Mouse (Mus musculus) intestine, embryonic 16.5 days (tissue): ENCODE results near the gene Cfap126. TPM values are rescaled to one million over a fixed set of nuclear protein-coding genes. Genes with fewer than 3 reads are reported as not detected.
"Not testable (repeated sequence)": the region's sequence is repeated elsewhere in the genome, so short reads cannot be mapped to it uniquely, and the experiment has no call there.

Source experiments
- ATAC-seq: fragments of 200-750 bp; cut with Nextera tagmentation; 2 replicates; pipeline ENCODE4 v1.8.0; 2017; ENCODE audit warnings: moderate TSS enrichment, moderate library complexity
- H3K27ac ChIP-seq: fragments of 300-500 bp; sonication (generic); 2 replicates; pipeline ENCODE4 v1.5.1; 2014; ENCODE audit warnings: mild to moderate bottlenecking, low read length
- H3K27me3 ChIP-seq: fragments of 300-500 bp; sonication (generic); replicated peaks from 2 replicates; pipeline ENCODE4 v1.6.1; 2014; ENCODE audit warnings: low read length, control low read depth, mixed read lengths; ENCODE audit not compliant: control insufficient read depth, insufficient read depth
- H3K36me3 ChIP-seq: fragments of 300-500 bp; sonication (generic); 2 replicates; pipeline ENCODE4 v1.6.1; 2014; ENCODE audit warnings: low read length, control low read depth; ENCODE audit not compliant: control insufficient read depth, insufficient read depth
- H3K4me1 ChIP-seq: fragments of 300-500 bp; sonication (generic); 2 replicates; pipeline ENCODE4 v1.6.1; 2014; ENCODE audit warnings: low read length, control low read depth, mixed read lengths; ENCODE audit not compliant: control insufficient read depth, insufficient read depth
- H3K4me2 ChIP-seq: fragments of 300-500 bp; sonication (generic); 2 replicates; pipeline ENCODE4 v1.6.1; 2014; ENCODE audit warnings: low read depth, low read length, control low read depth
- H3K4me3 ChIP-seq: fragments of 300-500 bp; sonication (generic); 2 replicates; pipeline ENCODE4 v1.5.1; 2014; ENCODE audit warnings: mild to moderate bottlenecking, low read length
- H3K9ac ChIP-seq: fragments of 300-500 bp; sonication (generic); 2 replicates; pipeline ENCODE4 v1.6.1; 2014; ENCODE audit warnings: low read depth, low read length
- H3K9me3 ChIP-seq: fragments of 300-500 bp; sonication (generic); 2 replicates; pipeline ENCODE4 v1.6.1; 2016; ENCODE audit warnings: low read length, control low read depth; ENCODE audit not compliant: control insufficient read depth
- WGBS: fragments of 180-500 bp; shearing (Covaris S2); extraction: QIAGEN DNeasy Blood & Tissue Kit; methylation state at CpG from one replicate; pipeline ENCODE4 v1.1.7; 2014; 5-methylcytosine and 5-hydroxymethylcytosine counted together
- polyA plus RNA-seq: library from polyadenylated mRNA; unstranded; fragments of >200 nt; fragmentation: Nextera tagmentation; extraction: Ambion mirVana; gene quantifications from 2 replicates; pipeline ENCODE4 v1.2.1, GENCODE M21; 2015

The Cfap126 gene
- polyA plus RNA-seq, 1 experiment from 2014 or later: 1.6 TPM

DNA sequence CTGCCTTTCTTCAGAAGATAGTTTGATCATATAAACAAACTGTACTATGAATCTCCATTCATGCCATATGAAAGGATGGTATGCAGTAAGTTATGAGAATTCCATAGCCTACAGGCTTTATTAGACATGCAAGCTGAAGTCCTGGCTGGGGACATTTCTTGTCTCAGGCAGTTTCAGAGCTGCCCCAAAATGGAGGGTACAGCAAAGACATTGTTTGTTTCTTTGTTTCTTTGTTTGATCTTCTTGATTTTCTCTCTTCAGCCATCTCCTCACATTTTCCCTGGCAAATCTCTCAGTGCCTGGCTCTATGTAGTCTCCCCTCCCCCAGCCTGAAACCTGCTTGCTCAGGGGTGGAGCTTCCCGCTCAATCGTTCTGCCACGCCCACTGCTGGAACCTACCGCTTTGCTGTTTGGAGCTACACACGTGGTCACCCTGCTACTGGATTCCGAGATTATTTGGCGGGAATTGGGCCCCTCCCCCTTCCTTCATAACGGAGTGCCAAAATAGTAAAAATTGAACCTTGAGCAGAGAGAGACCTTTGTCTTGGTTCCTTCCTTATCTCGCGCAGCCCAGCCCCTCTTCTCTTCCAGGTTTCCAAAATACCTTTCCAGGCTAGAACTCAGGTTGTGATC, 25.4 kb upstream of the Cfap126 start:
- WGBS: 3% methylated on average over 10 of the region's 10 CpGs
- not testable (repeated sequence) for H3K27me3 ChIP-seq, H3K4me1 ChIP-seq, H3K27ac ChIP-seq, H3K4me3 ChIP-seq, H3K9ac ChIP-seq, H3K9me3 ChIP-seq, ATAC-seq, H3K36me3 ChIP-seq
- H3K4me2 ChIP-seq: peak overlapping the region; percentile 20; the same call in 1 of the 2 replicates

DNA sequence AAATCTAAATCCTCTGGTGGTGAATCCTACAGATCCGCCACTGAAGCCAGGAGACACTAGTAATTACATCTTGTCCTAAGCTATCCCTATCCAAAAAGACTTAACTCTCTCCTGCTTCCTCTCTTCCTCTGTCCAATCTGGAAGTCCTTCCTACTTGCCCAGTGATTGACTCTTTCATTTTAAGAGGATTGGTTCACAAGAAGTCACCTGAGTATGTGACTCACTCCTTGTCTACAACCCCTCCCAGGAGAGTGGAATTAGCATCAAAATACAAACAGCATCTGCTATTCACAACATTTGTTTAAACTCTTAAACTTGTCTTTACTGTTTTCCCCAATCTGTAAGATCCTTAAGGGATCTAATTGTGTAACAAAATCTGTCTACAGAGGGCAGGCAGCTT, 23.8 kb upstream of the Cfap126 start:
- Histone ChIP-seq H3K4me2 (no peak overlapping the region), H3K27ac (no peak overlapping the region), H3K36me3 (no peaks in the 10 kb centered on the region), H3K27me3 (peaks cover 4% of the 10 kb centered on the region; the same call in 1 of the 2 replicates), H3K9ac (no peak overlapping the region), H3K9me3 (no peaks in the 10 kb centered on the region), H3K4me3 (no peak overlapping the region), H3K4me1 (no peaks in the 10 kb centered on the region)
- no peak for ATAC-seq
- WGBS: 80% methylated on average over 1 of the region's 1 CpGs

DNA sequence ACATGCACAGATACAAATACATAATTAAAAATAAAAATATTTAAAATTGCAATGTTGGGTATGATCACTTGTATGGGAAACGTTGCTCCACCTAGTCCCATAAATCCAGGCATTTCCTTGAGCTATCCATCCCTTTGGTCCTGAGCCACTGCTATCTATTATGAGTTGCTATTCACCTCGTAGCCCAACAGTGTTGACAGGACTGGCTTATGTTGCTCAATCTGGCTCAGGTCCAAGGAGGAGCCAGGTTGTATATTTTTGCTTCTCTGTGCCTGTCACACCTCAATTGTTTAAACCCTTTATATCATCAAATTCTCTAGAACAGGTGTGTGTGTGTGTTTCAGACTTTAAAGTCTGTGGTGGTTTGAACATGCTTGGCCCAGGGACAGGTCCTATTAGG, 23.0 kb upstream of the Cfap126 start:
- WGBS: 54% methylated on average over 2 of the region's 2 CpGs

DNA sequence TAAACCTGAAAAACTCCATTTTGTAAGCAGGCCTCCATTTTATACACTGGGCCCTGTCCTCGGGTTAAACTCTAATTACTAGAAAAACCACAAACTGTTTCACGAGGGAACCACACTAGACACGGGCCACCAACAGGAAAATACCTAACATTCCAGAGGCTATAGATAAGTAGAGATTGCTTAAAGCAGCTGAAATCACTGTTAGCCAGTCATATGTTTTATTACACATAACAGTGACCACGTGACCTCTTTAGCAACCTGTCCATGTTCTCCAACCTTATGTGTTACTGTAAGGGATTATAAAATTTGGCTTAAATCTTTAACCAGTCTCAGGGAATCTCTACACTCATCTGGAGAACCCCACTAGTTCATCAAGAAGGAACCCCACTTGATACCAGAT, 19.3 kb upstream of the Cfap126 start:
- WGBS: 52% methylated on average over 4 of the region's 4 CpGs
- H3K9ac ChIP-seq: no peak overlapping the region

More for the DNA sequence above, 23.0 kb upstream of the Cfap126 start:
- H3K27me3 ChIP-seq: peaks cover 4% of the 10 kb centered on the region; the same call in 1 of the 2 replicates
- H3K4me1 ChIP-seq: no peaks in the 10 kb centered on the region
- no peaks in the 10 kb centered on the region for H3K36me3 ChIP-seq
- no peak overlapping the region for H3K9ac ChIP-seq
- H3K4me2 ChIP-seq: no peak overlapping the region
- no peaks in the 10 kb centered on the region for H3K9me3 ChIP-seq
- no peak overlapping the region for H3K27ac ChIP-seq
- ATAC-seq: no peak
- no peak overlapping the region for H3K4me3 ChIP-seq

DNA sequence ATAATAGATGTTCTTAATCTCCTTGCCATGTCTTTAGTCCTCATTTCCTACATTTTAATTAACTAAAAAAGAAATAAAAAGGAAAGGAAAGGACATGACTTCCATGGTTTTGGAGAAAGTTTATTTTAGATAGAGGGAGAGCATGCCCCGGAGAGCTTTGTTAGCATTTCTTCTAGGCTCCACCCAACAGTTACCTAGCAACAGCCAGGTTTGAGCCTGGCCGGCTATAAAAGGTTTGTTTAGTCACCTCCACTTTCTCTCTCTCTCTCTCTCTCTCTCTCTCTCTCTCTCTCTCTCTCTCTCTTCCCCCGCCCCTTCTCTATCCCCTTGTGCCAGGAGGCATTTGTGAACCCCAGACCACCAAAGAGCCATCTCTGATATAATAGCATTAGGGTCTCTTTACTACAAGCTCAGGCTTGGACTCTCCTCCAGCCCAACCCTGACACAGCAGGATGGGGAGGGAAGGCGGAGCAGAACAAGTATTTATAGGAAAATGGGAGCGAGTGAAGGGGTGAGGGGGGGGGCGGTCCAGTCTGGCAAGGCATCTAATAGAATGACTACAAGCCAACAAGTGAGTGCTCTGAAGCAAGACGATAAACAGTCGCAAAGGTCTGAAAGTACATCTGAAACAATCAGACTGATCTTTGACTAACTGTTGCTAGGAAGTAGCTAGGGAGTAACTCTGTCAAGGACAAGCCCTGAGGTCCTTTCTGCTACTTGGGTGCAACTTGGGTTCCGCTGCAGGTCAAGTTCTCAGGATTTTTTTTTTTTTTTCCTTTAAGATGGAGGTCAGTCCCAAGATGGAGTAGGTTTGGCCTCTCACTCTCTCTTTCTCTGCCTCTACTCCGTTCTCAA, 17.4 kb upstream of the Cfap126 start:
- Histone ChIP-seq H3K9ac (no peak overlapping the region), H3K4me1 (peaks cover 6% of the 10 kb centered on the region; the same call in 1 of the 2 replicates), H3K4me2 (peak overlapping the region; percentile 45), H3K27ac (no peak overlapping the region), H3K4me3 (no peak overlapping the region), H3K36me3 (no peaks in the 10 kb centered on the region), H3K27me3 (no peaks in the 10 kb centered on the region), H3K9me3 (no peaks in the 10 kb centered on the region)
- peak; percentile 68 for ATAC-seq
- 13% methylated on average over 10 of the region's 10 CpGs for WGBS

More for the DNA sequence above, 19.3 kb upstream of the Cfap126 start:
- no peak overlapping the region for H3K4me2 ChIP-seq
- no peaks in the 10 kb centered on the region for H3K9me3 ChIP-seq
- peaks cover 6% of the 10 kb centered on the region; the same call in 1 of the 2 replicates for H3K4me1 ChIP-seq
- H3K27me3 ChIP-seq: no peaks in the 10 kb centered on the region
- H3K36me3 ChIP-seq: no peaks in the 10 kb centered on the region
- ATAC-seq: no peak
- no peak overlapping the region for H3K27ac ChIP-seq
- no peak overlapping the region for H3K4me3 ChIP-seq

DNA sequence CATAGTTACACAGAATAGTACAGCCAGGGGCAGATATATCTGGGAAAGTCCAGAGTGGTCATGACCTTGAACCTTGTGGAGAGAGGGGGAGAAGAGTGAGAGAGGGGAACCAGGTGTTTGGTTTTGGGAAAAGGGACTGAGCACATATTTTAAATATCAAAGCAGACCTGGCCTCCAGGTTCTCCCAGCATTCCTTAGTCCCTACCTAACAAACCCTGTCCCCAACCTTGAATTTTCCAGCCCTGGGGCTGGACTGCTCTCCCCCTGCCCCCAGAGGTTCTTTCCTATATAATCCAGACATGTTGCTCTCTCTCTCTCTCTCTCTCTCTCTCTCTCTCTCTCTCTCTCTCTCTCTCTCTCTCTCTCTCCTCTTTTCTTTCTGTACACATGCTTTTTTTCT, 16.6 kb upstream of the Cfap126 start:
- Histone ChIP-seq H3K27me3 (no peaks in the 10 kb centered on the region), H3K27ac (no peak overlapping the region), H3K9me3 (no peaks in the 10 kb centered on the region), H3K4me1 (peaks cover 6% of the 10 kb centered on the region; the same call in 1 of the 2 replicates), H3K9ac (no peak overlapping the region), H3K36me3 (no peaks in the 10 kb centered on the region), H3K4me3 (no peak overlapping the region), H3K4me2 (no peak overlapping the region)
- no peak for ATAC-seq

DNA sequence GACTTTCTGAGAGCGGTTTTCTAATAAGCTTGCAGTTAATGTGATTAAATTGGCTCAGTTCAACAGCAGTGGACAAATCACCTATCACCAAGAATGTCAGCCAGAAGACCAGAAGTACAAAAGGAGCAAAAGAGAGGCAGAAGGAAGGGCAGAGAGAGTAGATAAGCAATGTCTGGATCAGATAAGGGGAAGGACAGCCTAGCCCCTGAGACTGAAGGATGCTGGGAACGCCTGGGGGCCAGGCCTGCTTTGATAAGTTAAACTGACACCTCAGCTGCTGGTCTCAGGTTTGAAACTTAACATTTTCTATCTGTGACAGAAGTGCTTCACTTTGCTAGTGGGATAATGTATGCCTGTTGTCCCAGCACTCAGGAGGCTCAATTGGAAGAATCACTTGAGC, 16.1 kb upstream of the Cfap126 start:
- no peak overlapping the region for H3K4me2 ChIP-seq
- no peak overlapping the region for H3K27ac ChIP-seq
- no peak for ATAC-seq
- H3K36me3 ChIP-seq: no peaks in the 10 kb centered on the region
- H3K4me1 ChIP-seq: peaks cover 6% of the 10 kb centered on the region; the same call in 1 of the 2 replicates
- H3K4me3 ChIP-seq: no peak overlapping the region
- no peaks in the 10 kb centered on the region for H3K27me3 ChIP-seq
- no peaks in the 10 kb centered on the region for H3K9me3 ChIP-seq
- no peak overlapping the region for H3K9ac ChIP-seq
- 46% methylated on average over 2 of the region's 2 CpGs for WGBS

DNA sequence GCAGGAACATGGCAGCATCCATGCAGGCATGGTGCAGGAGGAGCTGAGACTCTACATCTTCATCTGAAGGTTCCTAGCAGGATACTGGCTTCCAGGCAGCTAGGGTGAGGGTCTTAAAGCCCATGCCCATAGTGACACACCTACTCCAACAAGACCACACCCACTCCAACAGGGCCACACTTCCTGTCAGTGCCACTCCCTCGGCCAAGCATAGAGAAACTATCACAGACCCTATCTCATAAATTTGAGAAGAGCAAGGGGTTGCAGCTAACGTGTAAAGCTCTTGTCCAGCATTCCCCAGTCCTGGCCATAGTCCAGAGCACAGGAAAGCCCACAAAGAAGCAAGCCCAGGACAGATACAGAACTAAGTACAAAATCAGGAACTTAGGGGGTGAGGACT, 12.7 kb upstream of the Cfap126 start:
- Histone ChIP-seq H3K36me3 (no peaks in the 10 kb centered on the region), H3K4me2 (no peak overlapping the region), H3K9ac (no peak overlapping the region), H3K4me1 (peaks cover 11% of the 10 kb centered on the region; the same call in 1 of the 2 replicates), H3K27me3 (no peaks in the 10 kb centered on the region), H3K27ac (no peak overlapping the region), H3K4me3 (no peak overlapping the region), H3K9me3 (no peaks in the 10 kb centered on the region)
- WGBS: 51% methylated on average over 2 of the region's 2 CpGs
- ATAC-seq: no peak

DNA sequence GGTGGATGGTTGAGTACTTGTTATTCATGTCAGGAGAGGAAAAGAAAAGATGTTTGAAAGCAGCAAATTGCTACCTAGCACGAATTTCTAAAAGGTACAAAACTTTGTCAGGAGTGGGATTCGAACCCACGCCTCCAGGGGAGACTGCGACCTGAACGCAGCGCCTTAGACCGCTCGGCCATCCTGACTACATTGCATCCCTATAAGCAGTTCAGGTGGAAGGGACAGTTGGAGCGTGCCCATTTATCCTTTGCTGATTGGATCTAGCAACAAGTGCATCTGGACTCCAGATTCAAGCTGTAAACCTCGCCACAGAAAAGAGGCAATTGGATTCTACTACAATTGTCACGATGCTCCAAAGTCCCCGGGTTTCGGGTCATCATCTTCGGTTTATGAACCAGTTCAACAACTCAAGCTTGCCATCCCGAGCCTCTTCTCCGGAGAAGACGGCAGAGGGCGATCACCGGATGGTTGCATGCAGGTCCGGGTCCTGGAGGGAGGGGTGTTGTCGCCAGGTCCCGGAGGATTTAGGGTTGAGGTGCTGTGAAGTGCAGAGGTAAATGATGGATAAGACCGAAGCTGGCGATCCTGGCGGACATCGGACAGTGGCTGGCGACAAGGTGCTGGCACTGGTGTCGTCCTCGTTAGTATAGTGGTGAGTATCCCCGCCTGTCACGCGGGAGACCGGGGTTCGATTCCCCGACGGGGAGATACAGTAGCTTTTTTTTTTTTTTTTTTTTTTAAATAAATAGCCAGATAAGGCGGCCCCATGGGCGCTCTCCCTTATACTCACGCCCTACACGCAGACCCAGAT, 11.8 kb upstream of the Cfap126 start:
- peak overlapping the region; percentile 71 for H3K4me2 ChIP-seq
- H3K36me3 ChIP-seq: no peaks in the 10 kb centered on the region
- H3K9ac ChIP-seq: peak overlapping the region; percentile 72
- H3K27me3 ChIP-seq: no peaks in the 10 kb centered on the region
- H3K27ac ChIP-seq: peak overlapping the region; percentile 77
- WGBS: under 1% methylated on average over 40 of the region's 40 CpGs
- H3K9me3 ChIP-seq: no peaks in the 10 kb centered on the region
- H3K4me3 ChIP-seq: peak overlapping the region; percentile 76
- 0 out of 2 replicates have a peak, but pooled peaks cover 6% of the 10 kb centered on the region for H3K4me1 ChIP-seq
- ATAC-seq: peak; percentile 85
